Mouse (Mus musculus): ENCODE results near the gene Ppef1. TPM values are rescaled to one million over a fixed set of nuclear protein-coding genes. Genes with fewer than 3 reads are reported as not detected.
"Not testable (repeated sequence)": the region's sequence is repeated elsewhere in the genome, so short reads cannot be mapped to it uniquely, and the experiment has no call there.

Ppef1 gene
- polyA plus RNA-seq (2012; rRNA removed) (0.24 TPM in 2 replicates), polyA plus RNA-seq (2014; fragmentation: Nextera tagmentation; extraction: Ambion mirVana) (0.30 and 0.66 TPM in 2 replicates)

DNA sequence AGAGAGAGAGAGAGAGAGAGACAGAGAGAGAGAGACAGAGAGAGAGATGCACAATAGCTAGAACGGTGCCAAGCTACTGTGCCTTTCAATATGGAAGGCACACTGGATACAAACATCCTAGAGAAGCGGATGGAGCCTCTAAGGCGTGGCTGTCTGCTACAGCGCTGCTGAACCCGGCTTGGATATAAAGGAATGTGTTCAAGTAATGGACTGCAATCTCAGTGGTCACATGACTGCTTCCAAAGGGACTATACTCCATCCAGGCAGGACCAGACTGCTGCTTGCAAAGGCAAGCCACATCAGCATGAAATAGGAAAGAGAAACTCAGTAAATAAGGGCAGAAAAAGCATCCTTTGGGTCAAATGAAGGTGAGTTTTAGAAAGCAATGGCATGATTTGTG is at the start of gene Ppef1:
Ppef1 (minus strand) TSS at position 116 of the 400 bp plus-strand sequence.
- WGBS = 58% methylated on average over 5 of the region's 5 CpGs
- H3K9me3 ChIP-seq (ENCODE audit: control insufficient read depth, low read length) = no peaks in the 10 kb centered on the region
- no peak within 1 kb of the TSS for H3K27ac ChIP-seq (replicated peaks; ENCODE audit: low read depth, low read length)
- H3K27me3 ChIP-seq (ENCODE audit: control insufficient read depth, insufficient read depth, low read length) = no peaks in the 10 kb centered on the region
- no peak within 1 kb of the TSS for H3K4me2 ChIP-seq (replicated peaks; ENCODE audit: low read depth, low read length, severe bottlenecking)
- ATAC-seq (ENCODE audit: low FRiP score, low read depth) (no peak), DNase-seq (ENCODE audit: low spot score) (no peak)
- no peaks in the 10 kb centered on the region for H3K4me1 ChIP-seq (ENCODE audit: control insufficient read depth, insufficient read depth, low read length)
- no peak for TF ChIP-seq POLR2A (IDR thresholded peaks at IDR 0.05; ENCODE audit: borderline replicate concordance, extremely low read depth, insufficient read depth, insufficient read length)
- no peaks in the 10 kb centered on the region for H3K36me3 ChIP-seq (ENCODE audit: control insufficient read depth, insufficient read depth, low read length)
- no peak within 1 kb of the TSS for H3K4me3 ChIP-seq (replicated peaks; ENCODE audit: low read length)
- H3K9ac ChIP-seq (ENCODE audit: low read depth, low read length, severe bottlenecking) = no peak within 1 kb of the TSS

DNA sequence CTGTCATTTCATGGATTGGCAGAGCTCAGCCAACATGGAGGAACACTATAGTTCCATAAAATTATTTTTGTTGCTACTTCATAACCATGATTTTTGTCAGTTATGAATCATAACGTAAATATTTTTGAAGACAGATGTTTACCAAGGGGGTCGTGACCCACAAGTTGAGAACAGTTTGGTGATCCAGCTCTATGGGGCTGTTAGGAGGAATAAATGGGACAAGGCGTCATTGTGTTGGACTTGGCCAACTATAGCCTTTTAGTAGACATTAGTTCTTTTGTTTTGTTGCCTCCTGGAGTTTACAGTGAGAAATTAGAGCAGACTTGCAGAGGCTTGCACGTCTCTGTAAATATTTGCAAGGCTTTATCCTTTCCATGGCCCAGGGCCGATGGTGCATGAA is 46.7 kb upstream of the Ppef1 start:
- Histone ChIP-seq H3K36me3 (ENCODE audit: control insufficient read depth, insufficient read depth, low read length) (no peaks in the 10 kb centered on the region), H3K4me1 (ENCODE audit: control insufficient read depth, insufficient read depth, low read length) (no peaks in the 10 kb centered on the region), H3K4me2 (replicated peaks; ENCODE audit: low read depth, low read length, severe bottlenecking) (no peak overlapping the region), H3K27ac (replicated peaks; ENCODE audit: low read depth, low read length) (no peak overlapping the region), H3K27me3 (ENCODE audit: control insufficient read depth, insufficient read depth, low read length) (no peaks in the 10 kb centered on the region), H3K9ac (ENCODE audit: low read depth, low read length, severe bottlenecking) (no peak overlapping the region), H3K9me3 (ENCODE audit: control insufficient read depth, low read length) (no peaks in the 10 kb centered on the region), H3K4me3 (replicated peaks; ENCODE audit: low read length) (no peak overlapping the region)
- DNase-seq (ENCODE audit: low spot score) = no peak
- WGBS = 73% methylated on average over 5 of the region's 5 CpGs
- TF ChIP-seq POLR2A (IDR thresholded peaks at IDR 0.05; ENCODE audit: borderline replicate concordance, extremely low read depth, insufficient read depth, insufficient read length) = no peak
- ATAC-seq (ENCODE audit: low FRiP score, low read depth) = no peak

DNA sequence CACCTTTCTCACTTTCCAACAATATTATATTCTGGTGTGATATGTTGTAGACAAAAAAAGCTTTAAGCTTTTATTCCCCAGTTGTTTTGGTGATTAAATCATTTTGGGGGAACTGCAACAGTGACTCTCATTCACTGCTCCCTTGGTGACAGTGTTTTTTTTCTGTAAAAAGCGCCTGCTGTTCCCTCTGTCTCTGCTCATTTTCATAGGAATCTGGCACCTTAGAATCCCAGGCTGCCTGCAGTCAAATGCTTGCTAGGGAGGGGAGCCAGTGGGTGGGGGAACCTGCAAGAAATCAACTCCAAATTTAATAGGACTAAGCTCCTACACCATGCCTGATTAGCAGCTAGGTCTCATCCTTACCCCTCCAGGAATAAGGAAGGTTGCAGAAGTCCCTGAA is 37.5 kb upstream of the Ppef1 start:
- Histone ChIP-seq H3K36me3 (ENCODE audit: control insufficient read depth, insufficient read depth, low read length) (no peaks in the 10 kb centered on the region), H3K27ac (replicated peaks; ENCODE audit: low read depth, low read length) (no peak overlapping the region), H3K9ac (ENCODE audit: low read depth, low read length, severe bottlenecking) (no peak overlapping the region), H3K4me3 (replicated peaks; ENCODE audit: low read length) (no peak overlapping the region), H3K9me3 (ENCODE audit: control insufficient read depth, low read length) (no peaks in the 10 kb centered on the region), H3K4me1 (ENCODE audit: control insufficient read depth, insufficient read depth, low read length) (no peaks in the 10 kb centered on the region), H3K4me2 (replicated peaks; ENCODE audit: low read depth, low read length, severe bottlenecking) (no peak overlapping the region), H3K27me3 (ENCODE audit: control insufficient read depth, insufficient read depth, low read length) (no peaks in the 10 kb centered on the region)
- no peak for TF ChIP-seq POLR2A (IDR thresholded peaks at IDR 0.05; ENCODE audit: borderline replicate concordance, extremely low read depth, insufficient read depth, insufficient read length)
- DNase-seq (ENCODE audit: low spot score) = no peak
- 17% methylated on average over 1 of the region's 1 CpGs for WGBS
- no peak for ATAC-seq (ENCODE audit: low FRiP score, low read depth)

DNA sequence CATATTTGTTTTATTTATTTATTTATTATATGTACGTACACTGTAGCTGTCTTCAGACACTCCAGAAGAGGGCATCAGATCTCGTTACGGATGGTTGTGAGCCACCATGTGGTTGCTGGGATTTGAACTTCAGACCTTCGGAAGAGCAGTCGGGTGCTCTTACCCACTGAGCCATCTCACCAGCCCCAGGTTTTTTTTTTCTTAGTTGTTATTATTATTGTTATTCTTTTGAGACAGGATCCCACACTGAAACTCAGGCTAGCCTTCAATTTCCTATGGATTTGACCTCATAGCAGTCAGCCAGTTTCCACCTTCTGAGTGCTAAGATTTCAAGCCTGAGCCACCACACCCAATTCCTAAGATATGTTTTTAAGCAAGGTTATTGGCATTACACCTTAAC is 34.1 kb upstream of the Ppef1 start:
- not testable (repeated sequence) for H3K9ac ChIP-seq (ENCODE audit: low read depth, low read length, severe bottlenecking); DNase-seq (ENCODE audit: low spot score); ATAC-seq (ENCODE audit: low FRiP score, low read depth); H3K4me3 ChIP-seq (replicated peaks; ENCODE audit: low read length); H3K9me3 ChIP-seq (ENCODE audit: control insufficient read depth, low read length); H3K4me1 ChIP-seq (ENCODE audit: control insufficient read depth, insufficient read depth, low read length); H3K4me2 ChIP-seq (replicated peaks; ENCODE audit: low read depth, low read length, severe bottlenecking); H3K27ac ChIP-seq (replicated peaks; ENCODE audit: low read depth, low read length); H3K27me3 ChIP-seq (ENCODE audit: control insufficient read depth, insufficient read depth, low read length); H3K36me3 ChIP-seq (ENCODE audit: control insufficient read depth, insufficient read depth, low read length)
- 84% methylated on average over 5 of the region's 5 CpGs for WGBS

DNA sequence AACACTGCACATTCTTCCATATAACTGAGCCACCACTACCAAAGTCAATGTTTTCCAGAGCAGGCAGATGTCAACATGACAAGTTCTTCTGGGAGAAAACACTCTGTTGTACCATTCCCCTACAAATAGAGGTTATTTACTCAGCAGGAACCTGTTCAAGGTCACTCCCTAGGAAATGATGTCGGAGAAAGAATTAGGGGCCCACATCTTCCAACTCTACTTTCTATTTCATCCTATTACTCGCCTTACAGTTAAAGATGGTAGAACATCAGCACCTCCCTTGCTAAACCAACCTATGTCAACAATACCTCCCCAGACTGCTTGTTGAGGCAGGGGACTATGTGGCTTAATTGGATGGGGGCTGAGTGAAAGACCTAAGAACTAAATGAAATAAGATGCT is 32.1 kb upstream of the Ppef1 start, which contains the start of gene Rs1:
Rs1 (plus strand) TSS at position 301 of the 400 bp plus-strand sequence.
- 85% methylated on average over 2 of the region's 2 CpGs for WGBS
- TF ChIP-seq POLR2A (IDR thresholded peaks at IDR 0.05; ENCODE audit: borderline replicate concordance, extremely low read depth, insufficient read depth, insufficient read length) = no peak
- no peaks in the 10 kb centered on the region for H3K4me1 ChIP-seq (ENCODE audit: control insufficient read depth, insufficient read depth, low read length)
- DNase-seq (ENCODE audit: low spot score) (no peak), ATAC-seq (ENCODE audit: low FRiP score, low read depth) (no peak)
- H3K27ac ChIP-seq (replicated peaks; ENCODE audit: low read depth, low read length) = no peak within 1 kb of the TSS
- H3K36me3 ChIP-seq (ENCODE audit: control insufficient read depth, insufficient read depth, low read length) = no peaks in the 10 kb centered on the region
- peak within 1 kb of the TSS; percentile 37 for H3K4me2 ChIP-seq (replicated peaks; ENCODE audit: low read depth, low read length, severe bottlenecking)
- peak within 1 kb of the TSS; percentile 42 for H3K4me3 ChIP-seq (replicated peaks; ENCODE audit: low read length)
- H3K9me3 ChIP-seq (ENCODE audit: control insufficient read depth, low read length) = no peaks in the 10 kb centered on the region
- H3K9ac ChIP-seq (ENCODE audit: low read depth, low read length, severe bottlenecking) = no peak within 1 kb of the TSS
- no peaks in the 10 kb centered on the region for H3K27me3 ChIP-seq (ENCODE audit: control insufficient read depth, insufficient read depth, low read length)

DNA sequence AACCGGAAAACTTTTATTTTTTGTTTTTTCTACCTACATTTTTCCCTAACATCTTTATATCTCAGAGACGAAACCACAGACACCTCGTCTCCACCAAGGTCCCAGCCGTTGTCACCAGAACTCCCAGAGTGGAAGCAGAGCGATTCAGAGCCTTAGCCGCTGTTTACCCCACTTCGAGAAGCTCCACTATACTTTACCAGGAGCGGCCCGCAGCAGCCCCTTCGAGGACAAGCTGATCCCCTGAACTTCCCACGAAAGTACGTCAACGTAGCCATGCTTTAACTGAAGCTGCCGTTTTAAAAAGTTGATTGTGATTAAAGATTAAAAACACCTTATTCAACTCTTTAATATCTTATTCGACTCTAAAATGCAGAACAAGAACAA is 30.7 kb upstream of the Ppef1 start:
- no peak for TF ChIP-seq POLR2A (IDR thresholded peaks at IDR 0.05; ENCODE audit: borderline replicate concordance, extremely low read depth, insufficient read depth, insufficient read length)
- 29% methylated on average over 15 of the region's 15 CpGs for WGBS
- no peaks in the 10 kb centered on the region for H3K4me1 ChIP-seq (ENCODE audit: control insufficient read depth, insufficient read depth, low read length)
- no peaks in the 10 kb centered on the region for H3K27me3 ChIP-seq (ENCODE audit: control insufficient read depth, insufficient read depth, low read length)
- H3K4me3 ChIP-seq (replicated peaks; ENCODE audit: low read length) = peak overlapping the region; percentile 42
- peak overlapping the region; percentile 37 for H3K4me2 ChIP-seq (replicated peaks; ENCODE audit: low read depth, low read length, severe bottlenecking)
- peak overlapping the region; percentile 43 for H3K9ac ChIP-seq (ENCODE audit: low read depth, low read length, severe bottlenecking)
- ATAC-seq (ENCODE audit: low FRiP score, low read depth) (peak; percentile 92), DNase-seq (ENCODE audit: low spot score) (peak; percentile 40)
- no peaks in the 10 kb centered on the region for H3K36me3 ChIP-seq (ENCODE audit: control insufficient read depth, insufficient read depth, low read length)
- H3K27ac ChIP-seq (replicated peaks; ENCODE audit: low read depth, low read length) = 0 out of 2 replicates have a peak overlapping the region, but pooled peaks have one; percentile 20
- H3K9me3 ChIP-seq (ENCODE audit: control insufficient read depth, low read length) = no peaks in the 10 kb centered on the region

Measured in limb, embryonic 14.5 days (tissue).